Comparison of ENCODE assay signal across 8 mouse cellular contexts in the genomic region with DNA sequence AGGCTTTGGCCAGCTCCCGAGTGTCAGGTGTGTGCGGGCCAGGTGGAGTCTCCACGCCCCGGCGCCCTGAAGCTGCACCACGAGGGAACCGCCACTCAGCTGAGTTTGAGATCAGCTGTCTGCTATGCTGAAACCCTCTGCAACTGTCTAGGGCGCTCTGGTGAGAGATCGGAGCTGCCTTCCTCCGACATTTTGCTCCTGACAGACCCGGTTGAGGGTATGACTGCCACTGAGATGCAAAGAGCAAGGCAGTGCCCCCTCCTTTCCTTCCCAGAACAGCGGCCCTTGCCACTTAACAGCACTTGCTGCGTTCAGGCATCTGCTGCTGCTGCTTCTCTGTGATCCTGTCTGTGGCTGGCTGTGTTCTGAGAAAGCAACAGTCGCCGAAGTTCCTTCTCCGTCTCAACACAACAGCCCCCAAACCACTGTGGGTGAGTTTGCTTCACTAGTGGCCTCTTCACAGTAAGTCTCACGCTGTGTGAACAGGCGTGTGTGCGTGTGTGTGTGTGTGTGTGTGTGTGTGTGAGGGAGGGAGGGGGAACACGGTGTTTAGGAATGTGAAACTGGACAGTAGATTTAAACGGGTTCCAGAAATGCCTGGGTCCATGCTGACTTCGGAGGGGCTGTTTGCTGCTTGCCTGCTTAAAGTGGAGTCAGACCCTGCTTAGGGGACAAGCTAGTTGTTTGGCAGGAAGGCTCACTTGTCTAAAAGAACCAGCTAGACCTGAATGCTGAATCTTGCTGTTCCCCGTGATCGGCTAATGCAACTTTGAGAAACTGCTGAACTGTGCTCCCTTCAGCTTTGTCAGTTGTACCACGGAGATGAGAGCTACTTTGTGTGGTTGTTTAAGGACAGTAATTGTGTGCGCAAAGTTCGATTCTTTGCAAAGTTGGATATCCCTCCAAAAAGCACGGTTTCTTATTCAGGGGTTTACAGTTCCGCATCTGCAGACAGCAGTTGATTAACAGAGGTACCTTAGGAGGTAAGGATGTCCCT.
DNase-seq lines count a peak whose midpoint lies in the region; ATAC-seq and TF ChIP-seq lines count a peak whose summit lies in the region.

No protein-coding gene starts in this region.

- WGBS in embryonic facial prominence, embryonic 14.5 days = 12% methylated on average over 28 of the region's 29 CpGs
- 15% methylated on average over 29 of the region's 29 CpGs for WGBS in midbrain, embryonic 14.5 days
- WGBS in thymus, adult 2 months = 10% methylated on average over 29 of the region's 29 CpGs

- TF ChIP-seq POLR2A in thymus, adult 2 months (IDR thresholded peaks at IDR 0.05; ENCODE audit: control insufficient read depth, extremely low read depth, insufficient read depth, low read length, poor library complexity) = no peak

- no peaks in the 10 kb centered on the region for H3K27me3 ChIP-seq in embryonic facial prominence, embryonic 14.5 days (replicated peaks; ENCODE audit: control insufficient read depth, insufficient read depth, low read length)
- peaks cover 8% of the 10 kb centered on the region; the same call in 1 of the 2 replicates for H3K27me3 ChIP-seq in midbrain, embryonic 14.5 days (ENCODE audit: control insufficient read depth, insufficient read depth, low read length)
- no peaks in the 10 kb centered on the region for H3K27me3 ChIP-seq in thymus, adult 2 months (ENCODE audit: control insufficient read depth, insufficient read depth, low read length)

- H3K4me2 ChIP-seq in embryonic facial prominence, embryonic 14.5 days (ENCODE audit: low read depth, low read length) = peak overlapping the region; percentile 72
- H3K4me2 ChIP-seq in midbrain, embryonic 14.5 days (ENCODE audit: low read length) = peak overlapping the region; percentile 58

- ATAC-seq in embryonic facial prominence, embryonic 14.5 days (ENCODE audit: low read depth) = peak; percentile 72
- ATAC-seq in midbrain, embryonic 14.5 days (ENCODE audit: low FRiP score, low TSS enrichment) = peak; percentile 59

- DNase-seq in adrenal gland, adult 2 months = peak; percentile 23
- no peak for DNase-seq in adrenal gland, postnatal 25 days
- DNase-seq in R1 (ENCODE audit: low read depth, low spot score) = peak; percentile 14
- DNase-seq in embryonic facial prominence, embryonic 14.5 days (ENCODE audit: low spot score) = peak; percentile 53
- DNase-seq in heart, postnatal 14 days = peak; percentile 22 to 31
- DNase-seq in kidney, postnatal 14 days = peak; percentile 32
- peak; percentile 58 for DNase-seq in midbrain, embryonic 14.5 days
- DNase-seq in thymus, adult 2 months = peak; percentile 4

- intact Hi-C loops in heart, postnatal 14 days (cut with DNase I) = no loop called here

- peak overlapping the region; percentile 69 for H3K27ac ChIP-seq in embryonic facial prominence, embryonic 14.5 days (replicated peaks; ENCODE audit: low read depth, low read length)
- no peak overlapping the region for H3K27ac ChIP-seq in midbrain, embryonic 14.5 days (replicated peaks; ENCODE audit: low read depth, low read length)
- H3K27ac ChIP-seq in thymus, adult 2 months (ENCODE audit: control insufficient read depth, insufficient read depth, low read length) = no peak overlapping the region

- no peaks in the 10 kb centered on the region for H3K36me3 ChIP-seq in embryonic facial prominence, embryonic 14.5 days (ENCODE audit: control insufficient read depth, insufficient read depth, low read length)
- no peaks in the 10 kb centered on the region for H3K36me3 ChIP-seq in midbrain, embryonic 14.5 days (ENCODE audit: control insufficient read depth, insufficient read depth, low read length)
- no peaks in the 10 kb centered on the region for H3K36me3 ChIP-seq in thymus, adult 2 months (ENCODE audit: control insufficient read depth, insufficient read depth, low read length)

- peak overlapping the region; percentile 45 for H3K4me3 ChIP-seq in embryonic facial prominence, embryonic 14.5 days (ENCODE audit: low read depth, low read length)
- H3K4me3 ChIP-seq in midbrain, embryonic 14.5 days (replicated peaks; ENCODE audit: low read depth, low read length) = peak overlapping the region; percentile 33
- H3K4me3 ChIP-seq in thymus, adult 2 months (ENCODE audit: control insufficient read depth, insufficient read depth, low read length) = peak overlapping the region; percentile 22

- peaks cover 19% of the 10 kb centered on the region for H3K4me1 ChIP-seq in embryonic facial prominence, embryonic 14.5 days (ENCODE audit: control insufficient read depth, insufficient read depth, low read length)
- peaks cover 11% of the 10 kb centered on the region for H3K4me1 ChIP-seq in midbrain, embryonic 14.5 days (ENCODE audit: control insufficient read depth, insufficient read depth, low read length)
- H3K4me1 ChIP-seq in thymus, adult 2 months (replicated peaks; ENCODE audit: control insufficient read depth, insufficient read depth, low read length) = no peaks in the 10 kb centered on the region

- TF ChIP-seq CTCF in thymus, adult 2 months (IDR thresholded peaks at IDR 0.05; ENCODE audit: borderline replicate concordance, control insufficient read depth, extremely low read depth, insufficient read depth, low read length, poor library complexity) = no peak

- no peaks in the 10 kb centered on the region for H3K9me3 ChIP-seq in embryonic facial prominence, embryonic 14.5 days (ENCODE audit: control insufficient read depth, low read length)
- H3K9me3 ChIP-seq in midbrain, embryonic 14.5 days (ENCODE audit: control insufficient read depth, low read length) = no peaks in the 10 kb centered on the region

- peak overlapping the region; percentile 64 for H3K9ac ChIP-seq in embryonic facial prominence, embryonic 14.5 days (ENCODE audit: low read depth, low read length)
- H3K9ac ChIP-seq in midbrain, embryonic 14.5 days (replicated peaks; ENCODE audit: low read length) = 0 out of 2 replicates have a peak overlapping the region, but pooled peaks have one; percentile 23
